Mouse (Mus musculus) G1E-ER4 (cell line): ENCODE measurements around the gene Ap4m1. TPM values are rescaled to one million over a fixed set of nuclear protein-coding genes. Genes with fewer than 3 reads are reported as not detected.

Source experiments
- GATA1 ChIP-seq: IDR thresholded peaks from one replicate; pipeline ENCODE4 v1.8.0; 2012; ENCODE audit warnings: low read length, inconsistent platforms
- polyA plus RNA-seq: library from polyadenylated mRNA; stranded (reverse); fragments of >175 nt; gene quantifications from 2 replicates; pipeline ENCODE4 v1.2.3, GENCODE M21; 2012

Gene Ap4m1
- 6.9 and 18.9 TPM in 2 replicates for polyA plus RNA-seq

DNA sequence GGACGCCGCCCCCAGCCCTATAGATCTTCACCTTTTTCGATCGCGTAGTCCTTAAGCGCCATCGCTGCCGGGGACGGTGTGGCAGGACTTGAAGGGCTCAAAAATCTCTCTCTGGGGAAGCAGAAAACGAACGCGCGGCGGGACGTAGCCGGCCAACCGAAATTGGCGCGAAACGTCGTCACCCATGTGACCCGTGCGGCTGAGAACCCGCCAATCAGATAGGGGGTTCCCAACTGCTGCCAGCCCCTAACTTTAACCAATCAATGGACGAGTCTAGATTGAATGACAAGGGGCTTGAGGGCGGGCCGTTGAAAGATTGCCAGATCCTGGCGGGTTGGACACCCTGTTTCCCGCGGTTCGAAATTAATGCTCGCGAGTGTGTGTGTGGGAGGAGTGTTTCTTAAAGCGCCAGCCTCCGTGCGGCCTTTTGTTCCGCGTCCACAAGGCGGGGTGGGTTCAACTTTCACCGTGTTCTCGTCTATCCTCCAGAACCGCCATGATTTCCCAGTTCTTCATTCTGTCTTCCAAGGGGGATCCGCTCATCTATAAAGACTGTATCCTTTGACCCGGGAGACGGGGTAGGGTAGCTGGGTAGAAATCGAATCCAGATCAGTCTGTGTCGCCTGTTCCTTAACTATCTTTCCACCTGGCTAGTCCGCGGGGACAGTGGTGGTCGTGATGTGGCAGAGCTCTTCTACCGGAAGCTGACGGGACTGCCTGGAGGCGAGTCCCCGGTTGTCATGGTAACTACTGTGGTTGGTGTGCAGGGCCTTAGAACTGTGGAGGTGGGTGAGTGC lies at the start of gene Ap4m1, which contains the start of gene Mcm7:
TSS of gene Ap4m1 (plus strand) at position 308 of the 797 bp plus-strand sequence.
TSS of gene Mcm7 (minus strand) at position 728 of the 797 bp plus-strand sequence.
- TF ChIP-seq GATA1, result no peak

DNA sequence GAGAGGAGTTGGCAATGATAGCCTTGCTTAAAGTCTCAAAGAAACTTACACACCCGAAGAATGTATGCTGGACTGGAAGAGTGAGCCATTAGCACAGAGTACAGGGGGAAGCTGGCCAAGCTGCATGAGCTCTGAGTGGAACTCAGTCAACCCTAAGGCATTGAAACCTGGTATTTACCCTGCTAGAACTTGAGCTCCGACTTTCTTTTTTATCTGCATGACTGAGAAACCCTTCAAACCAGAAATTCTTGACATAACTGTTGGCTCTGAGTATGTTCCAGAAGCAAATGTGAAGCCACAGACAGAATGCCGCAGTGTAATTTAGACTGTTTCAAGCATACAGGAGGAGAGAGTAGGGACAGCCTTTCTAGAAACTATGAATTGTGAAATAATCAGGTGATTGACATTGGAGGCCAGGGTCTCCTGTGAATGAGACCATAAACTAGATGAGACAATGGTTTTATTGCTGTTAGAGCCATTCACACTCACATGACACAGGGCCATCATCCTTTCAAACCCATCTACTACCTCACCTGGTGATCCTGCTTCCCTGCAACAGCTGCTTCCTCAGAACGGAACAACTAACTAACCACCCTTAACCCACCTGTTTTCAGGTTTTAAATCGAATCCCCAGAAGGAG lies 39.3 kb upstream of the Ap4m1 start:
- TF ChIP-seq GATA1, result no peak

DNA sequence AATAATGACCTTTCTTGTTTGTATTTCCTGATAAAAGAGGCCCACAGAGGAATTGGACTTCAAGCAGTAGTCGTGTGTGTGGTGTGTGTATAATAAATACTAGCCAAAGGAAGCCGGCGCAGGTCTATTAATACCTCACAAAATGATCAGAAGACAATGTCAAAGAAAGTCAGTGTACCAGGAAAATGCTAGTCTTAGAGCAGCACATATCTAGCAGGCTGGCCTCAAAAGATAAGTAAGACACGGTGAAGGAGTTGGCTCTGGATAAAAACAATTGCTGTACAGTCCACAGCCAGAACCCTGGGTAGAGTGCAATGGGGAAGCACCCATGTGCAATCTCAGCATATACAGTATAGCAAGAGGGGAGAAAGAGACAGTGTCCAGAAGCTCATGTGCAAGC lies 34.5 kb upstream of the Ap4m1 start:
- no peak for TF ChIP-seq GATA1

DNA sequence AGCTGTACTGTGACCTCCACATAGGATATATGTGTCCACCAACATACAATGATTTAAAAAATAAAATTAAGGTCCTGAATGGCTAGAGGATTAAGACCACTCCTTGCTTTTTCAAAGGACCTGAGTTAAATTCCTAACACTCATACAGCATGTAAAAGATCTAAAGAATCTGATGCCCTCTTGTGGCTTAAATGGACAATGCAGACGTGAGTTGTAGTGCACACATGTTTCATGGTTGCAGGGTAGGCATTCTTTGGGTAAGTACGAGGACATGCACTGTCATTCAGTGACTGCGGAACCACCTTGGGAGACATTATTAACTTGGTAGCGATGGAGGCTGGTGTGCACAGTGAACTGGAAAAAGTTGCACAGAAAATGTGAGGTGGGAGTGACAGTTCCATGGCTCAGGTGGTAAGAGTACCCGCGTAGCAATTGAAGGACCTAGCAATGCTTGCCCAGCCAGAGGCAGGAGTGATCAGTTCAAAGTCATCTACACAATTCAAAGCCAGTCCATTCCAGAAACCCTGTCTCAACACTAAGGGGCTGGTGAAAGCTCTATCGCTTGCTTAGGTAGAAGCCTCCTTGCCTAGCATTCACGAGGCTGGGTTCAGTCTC lies 33.8 kb upstream of the Ap4m1 start:
- TF ChIP-seq GATA1, result no peak

DNA sequence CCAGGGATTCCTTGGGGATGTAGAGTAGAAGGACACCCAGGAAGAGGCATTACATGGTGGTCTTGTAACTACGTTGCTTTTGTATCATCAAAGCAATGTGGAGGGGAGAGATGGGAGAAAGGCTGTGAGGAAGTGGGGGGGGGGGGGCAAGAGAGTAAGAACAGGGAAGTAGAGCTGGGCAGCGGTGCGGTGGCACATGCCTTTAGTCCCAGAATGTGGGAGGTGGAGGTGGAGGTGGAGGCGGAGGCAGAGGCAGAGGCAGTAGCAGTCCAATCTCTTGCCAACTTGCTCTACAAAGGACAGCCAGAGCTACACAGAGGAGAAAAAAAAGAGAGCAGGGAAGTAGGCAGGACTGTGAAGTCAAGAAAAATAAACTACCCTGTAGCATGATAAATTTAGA lies 33.2 kb upstream of the Ap4m1 start:
- no peak for TF ChIP-seq GATA1

DNA sequence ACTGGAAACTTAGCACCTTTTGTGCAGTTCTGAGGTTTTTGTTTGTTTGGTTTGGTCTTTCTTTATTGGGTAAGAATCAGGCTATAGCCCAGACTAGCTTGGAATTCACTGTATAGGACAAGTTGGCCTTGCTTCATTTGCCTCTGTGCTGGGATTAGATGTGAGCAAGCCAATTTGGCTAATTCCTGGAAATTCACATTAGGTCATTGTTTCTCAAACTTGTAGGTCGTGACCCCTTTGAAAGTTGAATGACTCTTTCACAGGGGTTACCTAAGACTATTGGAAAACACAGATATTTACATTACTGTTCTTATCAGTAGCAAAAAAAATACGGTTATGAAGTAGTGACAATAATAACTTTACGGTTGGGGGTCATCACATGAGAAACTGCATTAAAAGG lies 17.4 kb upstream of the Ap4m1 start:
- no peak for TF ChIP-seq GATA1

DNA sequence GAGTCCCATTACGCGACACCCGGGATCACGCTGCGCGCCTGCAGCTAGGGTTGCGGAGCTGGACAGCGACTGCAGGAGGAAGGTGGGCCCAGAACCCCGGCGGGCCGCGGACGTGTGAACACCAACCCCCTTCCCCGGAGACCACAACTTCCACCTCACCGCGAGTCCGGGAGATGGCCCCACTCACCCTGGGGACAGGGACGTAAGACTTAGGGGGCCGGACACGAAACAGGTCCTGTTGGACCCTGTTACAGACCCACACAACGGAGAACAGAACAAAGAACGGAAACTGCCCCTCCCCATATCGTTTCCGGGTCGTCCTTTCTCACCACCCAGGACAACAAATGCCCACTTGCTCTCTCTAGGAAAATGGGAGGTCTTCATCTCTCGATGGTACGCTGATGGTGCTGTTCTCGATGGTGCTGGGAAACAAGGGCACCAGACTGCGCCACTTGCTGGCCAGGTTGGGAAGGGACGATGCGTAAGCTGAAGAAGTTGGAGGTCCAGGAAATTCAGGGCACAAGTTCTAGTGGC lies 16.3 kb upstream of the Ap4m1 start, which contains the start of gene Zfp113:
TSS of gene Zfp113 (minus strand) at position 302 of the 534 bp plus-strand sequence.
- TF ChIP-seq GATA1, result no peak

DNA sequence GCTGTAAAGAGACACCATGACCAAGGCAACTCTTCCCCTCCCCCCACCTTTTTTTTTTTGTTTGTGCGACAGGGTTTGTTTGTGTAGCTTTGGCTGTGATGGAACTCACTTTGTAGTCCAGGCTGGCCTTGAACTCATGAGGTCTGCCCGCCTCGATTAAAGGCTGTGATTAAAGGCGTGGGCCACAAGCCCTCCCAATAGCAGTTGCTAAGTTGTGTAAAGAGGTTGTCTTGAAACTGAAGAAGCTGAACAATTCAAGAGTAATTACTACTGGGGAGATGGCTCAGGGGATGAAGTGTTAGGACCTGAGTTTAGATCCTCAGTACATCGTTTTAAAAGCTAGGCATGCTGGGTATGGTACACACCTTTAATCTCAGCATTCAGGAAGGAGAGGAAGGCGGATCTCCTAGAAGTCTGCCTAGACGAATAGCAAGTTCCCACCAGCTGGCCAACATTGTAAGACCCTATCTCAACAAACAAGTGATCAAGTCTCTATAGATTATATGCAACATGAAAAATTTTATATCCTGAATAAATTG lies 11.5 kb upstream of the Ap4m1 start:
- no peak for TF ChIP-seq GATA1

DNA sequence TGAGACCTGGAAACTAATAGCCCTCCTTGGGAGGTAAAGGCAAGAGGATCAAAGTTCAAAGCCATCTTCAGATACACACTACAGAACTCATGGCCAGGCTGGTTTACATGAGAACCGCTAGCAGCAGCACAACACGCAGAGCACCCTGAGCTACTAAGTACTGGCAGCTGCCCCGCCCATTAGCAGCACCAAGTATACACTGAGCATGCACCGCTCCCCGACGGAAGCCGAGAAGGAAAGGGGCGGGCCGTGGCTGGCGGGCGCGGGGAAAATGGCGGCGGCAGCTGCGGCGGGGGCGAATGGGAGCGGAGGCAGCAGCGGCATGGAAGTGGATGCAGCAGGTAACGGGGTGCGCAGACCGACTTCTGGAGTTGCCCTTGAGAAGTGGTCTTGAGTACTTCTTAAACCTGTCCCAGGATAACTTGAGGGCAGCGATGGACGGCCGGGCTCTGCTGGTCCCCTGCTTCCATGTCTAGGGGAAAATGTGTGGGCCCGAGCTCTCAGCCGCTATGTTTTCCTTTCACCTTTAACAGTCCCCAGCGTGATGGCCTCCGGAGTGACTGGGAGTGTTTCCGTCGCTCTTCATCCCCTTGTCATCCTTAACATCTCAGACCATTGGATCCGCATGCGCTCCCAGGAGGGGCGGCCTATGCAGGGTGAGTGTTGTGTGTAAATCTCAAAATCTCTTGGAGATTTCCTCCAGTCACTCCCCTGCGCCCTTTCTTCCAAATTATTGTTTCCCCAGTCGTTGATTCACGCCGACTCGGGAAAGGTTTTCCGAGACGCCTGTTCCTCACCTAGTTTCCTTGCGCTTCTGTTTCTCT lies 10.7 kb upstream of the Ap4m1 start, which contains the start of gene Cops6:
TSS of gene Cops6 (plus strand) at position 230 of the 824 bp plus-strand sequence.
- no peak for TF ChIP-seq GATA1

DNA sequence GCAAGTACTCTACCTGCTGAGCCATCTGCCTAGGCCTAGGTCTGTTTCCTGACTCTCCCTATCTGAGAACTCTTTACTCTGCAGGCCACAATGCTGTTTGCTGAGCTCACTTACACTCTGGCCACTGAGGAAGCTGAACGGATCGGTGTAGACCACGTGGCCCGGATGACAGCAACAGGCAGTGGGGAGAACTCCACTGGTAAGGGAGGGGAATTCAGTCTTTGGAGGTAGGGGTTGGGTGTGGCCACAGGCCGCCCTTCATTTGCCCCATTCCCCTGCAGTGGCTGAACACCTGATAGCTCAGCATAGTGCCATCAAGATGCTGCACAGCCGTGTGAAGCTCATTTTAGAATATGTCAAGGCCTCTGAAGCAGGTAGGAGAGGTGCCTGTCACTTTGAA lies 8.8 kb upstream of the Ap4m1 start:
- no peak for TF ChIP-seq GATA1

DNA sequence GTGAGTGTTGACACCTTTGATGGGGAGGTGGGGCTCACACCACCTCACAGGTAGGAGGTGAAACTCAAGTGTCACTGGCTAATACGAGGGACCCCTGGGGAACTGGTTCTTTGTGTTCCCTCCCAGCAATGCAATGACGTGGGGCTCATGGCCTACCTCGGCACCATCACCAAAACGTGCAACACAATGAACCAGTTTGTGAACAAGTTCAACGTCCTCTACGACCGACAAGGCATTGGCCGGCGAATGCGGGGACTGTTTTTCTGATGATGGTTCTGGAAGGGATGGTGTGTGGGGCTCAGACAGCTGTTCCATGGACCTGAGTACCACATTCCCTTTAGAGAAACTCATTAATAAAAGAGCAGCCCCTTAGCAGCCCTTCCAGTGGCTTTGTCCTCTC lies 8.2 kb upstream of the Ap4m1 start:
- TF ChIP-seq GATA1, result no peak

DNA sequence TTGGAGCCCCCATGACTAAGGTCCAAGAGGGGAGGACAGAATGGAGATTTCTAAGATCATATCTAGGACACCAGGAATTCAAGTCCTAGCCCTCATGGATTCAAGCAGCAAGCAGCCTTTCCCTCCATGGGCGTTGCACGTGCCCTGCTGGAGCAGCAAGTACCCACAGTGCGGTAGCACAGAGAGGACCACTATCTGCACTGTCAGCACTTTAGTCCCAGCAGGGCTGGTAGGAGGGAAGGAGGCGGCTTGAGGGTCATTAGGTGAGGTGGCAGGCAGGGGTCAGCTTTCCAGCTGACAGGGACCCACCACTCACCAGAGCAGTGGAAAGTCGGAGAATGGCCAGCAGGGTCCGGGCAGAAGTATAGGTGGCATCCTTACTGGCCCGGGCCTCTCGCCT lies 6.2 kb upstream of the Ap4m1 start:
- no peak for TF ChIP-seq GATA1

DNA sequence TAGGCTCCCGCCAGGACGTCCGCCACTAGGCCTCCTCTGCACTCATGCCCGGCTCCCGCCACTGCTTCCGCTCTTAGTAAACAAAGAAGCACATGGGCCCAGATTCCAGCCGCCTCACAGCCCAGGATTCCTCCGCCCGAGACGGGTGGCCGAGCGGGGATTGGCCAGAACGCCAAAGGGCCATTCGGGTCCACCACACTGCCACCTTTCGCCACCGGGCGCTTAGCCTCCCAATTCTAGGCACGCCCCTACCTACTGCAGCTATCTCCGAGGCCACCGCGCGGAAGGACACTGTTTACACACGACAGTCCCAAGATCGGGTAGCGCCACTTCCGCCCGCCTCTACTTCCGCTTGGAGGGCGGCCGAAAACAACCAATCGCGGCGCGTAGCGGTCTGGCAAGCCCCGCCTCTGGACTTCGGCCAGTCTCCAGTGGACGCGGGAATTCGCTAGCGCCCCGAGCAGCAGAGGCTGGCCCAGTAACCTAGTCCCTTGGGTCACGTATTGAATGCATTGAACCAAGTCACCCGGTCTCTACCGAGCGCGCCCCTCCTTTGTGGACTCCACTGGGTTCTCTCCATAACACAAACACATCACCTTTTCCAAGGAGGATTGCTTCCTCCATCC lies 753 bp upstream of the Ap4m1 start:
- no peak for TF ChIP-seq GATA1

DNA sequence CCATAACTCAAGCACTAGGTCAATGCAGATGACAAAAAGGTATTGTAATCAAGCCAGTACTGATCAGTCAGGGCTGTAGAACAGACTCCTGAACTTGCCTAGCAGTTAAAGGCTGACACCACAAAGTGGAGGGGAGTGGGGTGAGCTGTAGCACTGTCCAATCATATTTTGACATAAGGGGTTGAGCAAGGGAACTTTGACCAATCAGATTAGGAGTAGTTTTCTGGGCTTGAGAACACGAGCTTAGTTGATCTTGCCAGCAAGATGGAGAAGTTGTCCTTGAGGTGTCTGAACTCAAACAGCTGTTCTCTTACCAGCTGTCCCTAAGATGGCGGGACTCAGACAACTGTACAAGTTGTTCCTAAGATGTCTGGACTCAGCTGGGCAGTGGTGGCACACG lies 1.4 kb downstream of the Ap4m1 start:
- TF ChIP-seq GATA1, result no peak
